Mouse (Mus musculus) liver, adult 2 months (tissue): ENCODE measurements around the gene Khdrbs1. TPM values are rescaled to one million over a fixed set of nuclear protein-coding genes. Genes with fewer than 3 reads are reported as not detected.

ENCODE experiments used
- DNase-seq: peaks from one replicate; pipeline ENCODE4 v3.0.0-alpha.2; 2011; ENCODE audit warnings: low read depth, low spot score; ENCODE audit errors: extremely low read depth
- H3K27ac ChIP-seq: fragments of 200-500 bp; replicated peaks from 2 replicates; pipeline ENCODE4 v1.5.1; 2012; ENCODE audit warnings: low read depth, mild to moderate bottlenecking, control low read depth, inconsistent platforms, low read length; ENCODE audit not compliant: insufficient read depth
- H3K27me3 ChIP-seq: fragments of 200-500 bp; 2 replicates; pipeline ENCODE4 v1.6.1; 2012; ENCODE audit warnings: mild to moderate bottlenecking, moderate library complexity, low read length, inconsistent platforms; ENCODE audit not compliant: control insufficient read depth, insufficient read depth
- H3K36me3 ChIP-seq: fragments of 200-500 bp; 2 replicates; pipeline ENCODE4 v1.6.1; 2012; ENCODE audit warnings: low read length, inconsistent platforms; ENCODE audit not compliant: control insufficient read depth, insufficient read depth
- H3K4me1 ChIP-seq: fragments of 200-500 bp; 2 replicates; pipeline ENCODE4 v1.6.1; 2011; ENCODE audit warnings: low read length; ENCODE audit not compliant: control insufficient read depth, insufficient read depth
- H3K4me3 ChIP-seq: fragments of 200-500 bp; 2 replicates; pipeline ENCODE4 v1.5.1; 2011; ENCODE audit warnings: low read depth, mild to moderate bottlenecking, control low read depth, low read length, moderate library complexity; ENCODE audit not compliant: insufficient read depth
- H3K79me2 ChIP-seq: fragments of 200-500 bp; 2 replicates; pipeline ENCODE4 v1.6.1; 2012; ENCODE audit warnings: inconsistent platforms, mild to moderate bottlenecking, low read length, moderate library complexity; ENCODE audit not compliant: control insufficient read depth, insufficient read depth
- H3K9ac ChIP-seq: fragments of 200-500 bp; 2 replicates; pipeline ENCODE4 v1.6.1; 2012; ENCODE audit warnings: low read depth, mild to moderate bottlenecking, control low read depth, inconsistent platforms, low read length
- CTCF ChIP-seq: fragments of 200-500 bp; IDR thresholded peaks from 2 replicates; pipeline ENCODE4 v1.5.1; 2011; ENCODE audit warnings: low read depth, low read length, control low read depth
- POLR2A ChIP-seq: fragments of 200-500 bp; IDR thresholded peaks from 2 replicates; pipeline ENCODE4 v1.6.1; 2011; ENCODE audit warnings: low read length, control low read depth; ENCODE audit not compliant: insufficient read depth; ENCODE audit errors: extremely low read depth
- WGBS: fragments of 180-500 bp; shearing (Covaris S2); methylation state at CpG from one replicate; pipeline ENCODE4 v1.1.7; 2018; 5-methylcytosine and 5-hydroxymethylcytosine counted together
- polyA plus RNA-seq: library from polyadenylated mRNA; depleted of rRNA; stranded (reverse); fragments of >200 nt; gene quantifications from 2 replicates; pipeline ENCODE4 v1.2.3, GENCODE M21; 2012; rRNA removed
- total RNA-seq: library from RNA; depleted of rRNA; stranded (reverse); fragments of >200 nt; gene quantifications from 2 replicates; pipeline ENCODE4 v1.2.3, GENCODE M21; 2014; rRNA removed

Khdrbs1 gene
- total and polyA plus RNA-seq, 2 experiments: 7.9 to 12.2 TPM

- H3K27ac ChIP-seq: peak overlapping the region; percentile 89
- peaks cover 7% of the 10 kb centered on the region for H3K4me1 ChIP-seq
- no peaks in the 10 kb centered on the region for H3K27me3 ChIP-seq
- peak; percentile 69 for DNase-seq
- H3K79me2 ChIP-seq: peaks cover 9% of the 10 kb centered on the region; the same call in 1 of the 2 replicates
- TF ChIP-seq CTCF: peak; percentile 51
- no peak for TF ChIP-seq POLR2A
- 3% methylated on average over 12 of the region's 12 CpGs for WGBS
- H3K4me3 ChIP-seq: peak overlapping the region; percentile 94
- H3K36me3 ChIP-seq: peaks cover 4% of the 10 kb centered on the region; the same call in 1 of the 2 replicates
- peak overlapping the region; percentile 95 for H3K9ac ChIP-seq
Observed at GRCm38 (mm10) chr4:129671491-129672082, 70.5 kb downstream of the Khdrbs1 start.

GRCm38 (mm10) chr4:129662255-129662813 lies 79.8 kb downstream of the Khdrbs1 start:
- no peaks in the 10 kb centered on the region for H3K27me3 ChIP-seq
- no peak overlapping the region for H3K9ac ChIP-seq
- TF ChIP-seq CTCF (no peak), POLR2A (no peak)
- no peak overlapping the region for H3K27ac ChIP-seq
- WGBS: 92% methylated on average over 3 of the region's 3 CpGs
- no peak for DNase-seq
- H3K36me3 ChIP-seq: peaks cover 46% of the 10 kb centered on the region
- no peak overlapping the region for H3K4me3 ChIP-seq
- peaks cover 8% of the 10 kb centered on the region; the same call in 1 of the 2 replicates for H3K79me2 ChIP-seq
- no peaks in the 10 kb centered on the region; the same call in 1 of the 2 replicates for H3K4me1 ChIP-seq

GRCm38 (mm10) chr4:129661584-129661983 lies 80.5 kb downstream of the Khdrbs1 start:
- TF ChIP-seq CTCF (no peak), POLR2A (no peak)
- H3K4me3 ChIP-seq: no peak overlapping the region
- WGBS: 92% methylated on average over 3 of the region's 3 CpGs
- no peaks in the 10 kb centered on the region for H3K27me3 ChIP-seq
- H3K27ac ChIP-seq: no peak overlapping the region
- peaks cover 5% of the 10 kb centered on the region; the same call in 1 of the 2 replicates for H3K79me2 ChIP-seq
- no peak overlapping the region for H3K9ac ChIP-seq
- no peaks in the 10 kb centered on the region; the same call in 1 of the 2 replicates for H3K4me1 ChIP-seq
- DNase-seq: no peak
- H3K36me3 ChIP-seq: peaks cover 50% of the 10 kb centered on the region

GRCm38 (mm10) chr4:129654770-129655169 lies 87.3 kb downstream of the Khdrbs1 start:
- Histone ChIP-seq H3K9ac (no peak overlapping the region), H3K36me3 (peaks cover 80% of the 10 kb centered on the region), H3K27ac (no peak overlapping the region), H3K79me2 (no peaks in the 10 kb centered on the region), H3K27me3 (no peaks in the 10 kb centered on the region), H3K4me3 (no peak overlapping the region), H3K4me1 (no peaks in the 10 kb centered on the region; the same call in 1 of the 2 replicates)
- DNase-seq: no peak
- WGBS: 92% methylated on average over 14 of the region's 14 CpGs
- TF ChIP-seq POLR2A (no peak), CTCF (no peak)

Other genes with a start within 250 kb of the Khdrbs1 start
- 5.3 and 9.9 TPM in 2 replicates for gene Marcksl1, start 228.7 kb downstream of the Khdrbs1 start, total RNA-seq
- gene Marcksl1, start 228.7 kb downstream of the Khdrbs1 start, polyA plus RNA-seq: 7.7 and 11.1 TPM in 2 replicates
- gene Hdac1, start 199.6 kb downstream of the Khdrbs1 start, total RNA-seq: 16.8 and 20.5 TPM in 2 replicates
- gene Hdac1, start 199.6 kb downstream of the Khdrbs1 start, polyA plus RNA-seq: 15.8 and 18.1 TPM in 2 replicates
- 0.92 and 1.1 TPM in 2 replicates for gene Lck, start 168.7 kb downstream of the Khdrbs1 start, total RNA-seq
- gene Lck, start 168.7 kb downstream of the Khdrbs1 start, polyA plus RNA-seq: 1.7 and 1.9 TPM in 2 replicates
- gene Fam167b, start 163.8 kb downstream of the Khdrbs1 start, total RNA-seq: 11.8 and 14.4 TPM in 2 replicates
- 17.5 and 20.3 TPM in 2 replicates for gene Fam167b, start 163.8 kb downstream of the Khdrbs1 start, polyA plus RNA-seq
- 170 and 204 TPM in 2 replicates for gene Eif3i, start 141.7 kb downstream of the Khdrbs1 start, total RNA-seq
- gene Eif3i, start 141.7 kb downstream of the Khdrbs1 start, polyA plus RNA-seq: 186 and 205 TPM in 2 replicates
- gene Tmem234, start 141.6 kb downstream of the Khdrbs1 start, total RNA-seq: 65.6 and 67.5 TPM in 2 replicates
- gene Tmem234, start 141.6 kb downstream of the Khdrbs1 start, polyA plus RNA-seq: 75.8 and 93.6 TPM in 2 replicates
- gene Dcdc2b, start 128.0 kb downstream of the Khdrbs1 start, total RNA-seq: 0.54 and 1.6 TPM in 2 replicates
- 1.3 and 1.4 TPM in 2 replicates for gene Dcdc2b, start 128.0 kb downstream of the Khdrbs1 start, polyA plus RNA-seq
- 10.3 and 11.3 TPM in 2 replicates for gene Iqcc, start 123.2 kb downstream of the Khdrbs1 start, total RNA-seq
- 21.0 and 23.0 TPM in 2 replicates for gene Iqcc, start 123.2 kb downstream of the Khdrbs1 start, polyA plus RNA-seq
- gene Ccdc28b, start 118.4 kb downstream of the Khdrbs1 start, total RNA-seq: 9.3 and 9.7 TPM in 2 replicates
- 7.2 and 7.6 TPM in 2 replicates for gene Ccdc28b, start 118.4 kb downstream of the Khdrbs1 start, polyA plus RNA-seq
- gene Txlna, start 101.2 kb downstream of the Khdrbs1 start, total RNA-seq: 8.2 and 10.2 TPM in 2 replicates
- 11.9 and 15.1 TPM in 2 replicates for gene Txlna, start 101.2 kb downstream of the Khdrbs1 start, polyA plus RNA-seq
- 15.1 and 15.6 TPM in 2 replicates for gene Kpna6, start 69.5 kb downstream of the Khdrbs1 start, total RNA-seq
- 17.4 and 19.4 TPM in 2 replicates for gene Kpna6, start 69.5 kb downstream of the Khdrbs1 start, polyA plus RNA-seq
- 1.5 and 1.8 TPM in 2 replicates for gene Tmem39b, start 45.5 kb downstream of the Khdrbs1 start, total RNA-seq
- gene Tmem39b, start 45.5 kb downstream of the Khdrbs1 start, polyA plus RNA-seq: 12.5 and 15.6 TPM in 2 replicates
- 58.4 and 63.4 TPM in 2 replicates for gene Ptp4a2, start 68.9 kb upstream of the Khdrbs1 start, total RNA-seq
- gene Ptp4a2, start 68.9 kb upstream of the Khdrbs1 start, polyA plus RNA-seq: 41.1 and 49.5 TPM in 2 replicates
- not detected in 2 replicates for gene Spocd1, start 186.9 kb upstream of the Khdrbs1 start, total RNA-seq
- not detected in 2 replicates for gene Spocd1, start 186.9 kb upstream of the Khdrbs1 start, polyA plus RNA-seq
- 0.07 TPM in 1 of 2 replicates, not detected in the other for gene Adgrb2, start 242.6 kb upstream of the Khdrbs1 start, total RNA-seq
- 0.06 TPM in 1 of 2 replicates, not detected in the other for gene Adgrb2, start 242.6 kb upstream of the Khdrbs1 start, polyA plus RNA-seq